Mouse (Mus musculus): ENCODE data around the gene 1700013F07Rik. TPM values are rescaled to one million over a fixed set of nuclear protein-coding genes. Genes with fewer than 3 reads are reported as not detected.
"Not testable (repeated sequence)": the region's sequence is repeated elsewhere in the genome, so short reads cannot be mapped to it uniquely, and the experiment has no call there.

1700013F07Rik gene
- polyA plus RNA-seq, 1 experiment from 2014 or later, result 0.22 TPM

DNA sequence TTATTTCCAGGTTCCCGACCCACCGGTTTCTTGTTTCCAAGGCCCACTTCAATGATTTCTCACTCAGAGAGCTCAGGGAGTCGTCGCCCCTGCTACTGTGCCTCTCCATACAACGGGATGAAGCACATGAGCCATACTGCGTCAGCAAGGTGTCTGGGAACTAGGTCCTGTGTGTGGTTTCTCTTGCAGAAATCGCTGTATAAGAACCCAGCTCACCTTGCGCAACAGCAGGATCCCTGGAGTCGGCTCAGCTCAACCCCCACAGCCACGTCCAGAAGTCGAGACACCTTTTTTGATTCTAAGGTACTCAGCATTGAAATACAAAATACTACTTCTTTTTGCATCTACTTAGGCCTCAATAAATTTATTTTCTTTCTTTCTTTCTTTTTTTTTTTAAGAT lies 8.3 kb downstream of the 1700013F07Rik start:
- no peak for DNase-seq (ENCODE audit: low spot score)

DNA sequence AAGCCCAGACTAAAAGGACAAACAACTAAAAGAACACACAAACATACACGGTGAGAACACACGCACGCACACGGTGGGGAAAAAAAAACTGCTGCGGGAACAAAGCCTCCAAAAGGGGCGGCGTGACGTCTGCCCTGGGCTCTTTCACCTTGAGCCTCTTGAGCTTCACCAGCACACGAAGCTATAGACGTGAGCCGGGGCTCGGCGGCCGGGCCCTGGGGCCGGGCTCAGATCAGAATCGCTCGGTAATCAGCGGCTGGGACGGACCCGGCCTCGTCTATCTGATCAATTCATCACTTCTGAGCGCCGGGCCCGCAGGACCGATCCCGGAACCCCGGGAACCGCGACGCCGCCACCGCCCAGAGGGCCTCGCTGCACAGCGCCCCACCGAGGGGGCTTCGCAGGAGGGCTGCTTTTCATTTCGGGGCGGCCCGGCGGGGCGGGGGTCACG lies 20.2 kb downstream of the 1700013F07Rik start:
- DNase-seq (ENCODE audit: low spot score), result no peak

DNA sequence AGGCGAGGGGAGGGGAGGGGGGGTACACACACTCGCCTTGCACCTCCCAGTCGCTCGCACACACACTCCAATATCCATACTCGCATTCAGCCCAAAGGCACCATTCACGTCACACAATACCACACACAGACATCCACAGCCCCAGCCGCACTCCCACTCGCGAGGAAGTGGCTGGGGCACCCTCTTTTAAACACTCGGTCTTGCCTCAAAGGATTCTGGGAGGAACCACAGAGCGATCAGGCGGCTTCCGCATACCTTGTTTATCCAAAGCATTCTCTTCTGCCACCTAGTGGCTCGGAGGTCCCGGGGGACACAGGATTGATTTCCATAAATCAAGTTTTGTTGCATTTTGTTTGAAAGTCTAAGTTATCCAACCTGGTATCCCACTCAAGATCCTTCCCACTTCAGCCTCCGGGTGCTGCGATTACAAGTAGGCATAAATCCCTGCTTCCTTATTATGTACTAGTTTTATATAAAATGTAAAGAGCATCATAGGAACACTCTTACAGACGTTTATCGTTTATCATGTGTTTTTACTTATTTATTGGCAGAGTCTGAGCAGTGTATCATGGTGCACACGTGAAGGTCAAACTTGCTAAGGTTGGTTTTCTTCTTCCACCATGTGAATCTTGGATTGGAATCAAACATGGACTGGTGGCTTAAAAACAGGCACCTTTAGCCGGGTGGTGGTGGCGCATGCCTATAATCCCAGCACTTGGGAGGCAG lies 20.8 kb downstream of the 1700013F07Rik start:
- peak; percentile 98 for DNase-seq (ENCODE audit: low spot score)

DNA sequence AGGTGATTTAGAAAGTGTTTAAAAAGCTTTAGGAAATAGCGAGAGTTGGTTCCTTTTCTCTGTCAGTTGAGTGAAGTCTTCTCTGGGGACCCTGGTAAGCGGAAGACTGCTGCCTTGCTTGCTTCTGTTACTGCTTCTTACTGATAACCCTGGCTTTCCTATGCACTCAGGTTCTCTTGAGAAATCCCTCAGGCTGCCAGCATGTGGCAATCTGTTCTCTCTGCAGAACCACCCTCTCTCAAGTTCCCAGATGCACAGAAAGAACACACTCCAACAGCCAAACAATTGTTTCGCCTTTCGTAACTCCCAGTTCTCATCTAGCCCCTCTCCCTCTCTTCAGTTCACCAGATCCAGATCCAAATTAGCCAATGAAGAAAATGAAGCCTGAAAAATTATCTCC lies 23.9 kb downstream of the 1700013F07Rik start:
- no peak for DNase-seq (ENCODE audit: low spot score)

DNA sequence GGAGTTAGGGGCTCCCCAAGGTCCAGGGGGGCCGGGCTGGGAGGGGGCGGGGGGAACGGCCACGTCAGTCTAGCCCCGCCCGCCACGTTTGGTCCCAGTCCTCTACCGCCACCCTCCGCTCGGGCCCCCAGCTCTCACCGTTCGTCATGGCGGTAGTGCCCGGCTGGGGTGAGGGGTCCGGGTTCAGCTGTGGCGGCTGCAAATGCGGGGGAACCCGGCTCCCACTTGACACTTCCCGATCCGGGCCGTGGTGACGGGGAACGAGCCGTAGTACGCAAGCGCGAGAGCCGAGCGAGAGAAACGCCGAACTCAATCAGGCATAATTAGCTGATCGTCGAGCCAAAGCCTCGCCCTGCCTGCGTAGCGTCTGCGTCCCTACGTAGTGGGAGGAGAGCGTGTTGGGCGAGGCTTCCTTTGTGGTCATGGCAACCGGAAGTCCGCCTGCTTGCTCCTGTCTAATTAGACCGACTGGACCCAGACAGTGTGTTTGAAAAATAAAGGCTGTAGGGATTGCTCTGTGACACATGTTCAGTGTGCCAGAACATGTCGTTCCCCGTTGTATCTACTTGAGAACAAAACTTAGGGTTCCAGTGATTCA lies 28.3 kb downstream of the 1700013F07Rik start, which contains the start of gene Tmem167b:
Tmem167b (minus strand) TSS at position 334 of the 598 bp plus-strand sequence.
- DNase-seq (ENCODE audit: low spot score), result peak; percentile 98

DNA sequence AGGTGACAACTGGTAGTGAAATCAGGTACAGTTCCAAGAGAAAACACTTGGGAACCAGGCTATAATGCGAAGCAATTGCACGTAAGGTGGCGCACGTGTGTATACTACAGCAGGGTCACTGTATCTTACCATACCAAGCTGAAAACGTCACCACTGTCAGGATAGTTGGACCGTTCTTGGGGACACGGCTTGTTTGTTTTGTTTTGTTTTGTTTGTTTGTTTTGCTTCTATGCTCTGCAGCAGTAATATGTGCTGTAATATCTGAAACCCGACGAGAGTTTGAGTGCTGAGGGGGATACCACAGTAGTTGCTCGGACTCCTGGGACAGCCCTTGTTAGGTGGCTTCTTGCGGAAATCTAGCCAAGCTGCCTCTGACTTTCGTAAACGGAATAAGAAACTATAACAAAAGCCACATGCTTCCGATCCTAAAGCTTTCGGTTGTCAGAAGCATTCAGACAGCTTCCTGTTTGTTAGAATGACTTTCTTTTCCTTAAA lies 28.9 kb downstream of the 1700013F07Rik start:
- no peak for DNase-seq (ENCODE audit: low spot score)

DNA sequence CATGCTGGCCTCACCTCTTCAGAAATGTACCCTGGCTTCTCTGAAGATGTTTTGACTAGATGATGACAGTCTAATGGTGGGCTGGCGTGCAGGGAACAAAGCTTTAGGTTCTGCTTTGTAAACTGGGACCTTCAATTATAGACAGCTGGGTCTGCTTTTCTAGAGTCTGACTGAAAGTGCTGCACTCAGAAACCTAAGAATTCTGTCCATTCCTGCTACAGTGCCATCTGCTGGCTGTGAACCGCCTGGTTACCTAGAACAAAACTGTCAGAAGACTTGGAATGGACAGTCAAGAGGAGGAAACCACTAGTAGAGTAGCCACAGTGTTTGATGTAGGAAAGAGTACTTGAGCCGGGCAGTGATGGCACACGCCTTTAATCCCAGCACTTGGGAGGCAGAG lies 29.4 kb downstream of the 1700013F07Rik start:
- peak; percentile 86 for DNase-seq (ENCODE audit: low spot score)

DNA sequence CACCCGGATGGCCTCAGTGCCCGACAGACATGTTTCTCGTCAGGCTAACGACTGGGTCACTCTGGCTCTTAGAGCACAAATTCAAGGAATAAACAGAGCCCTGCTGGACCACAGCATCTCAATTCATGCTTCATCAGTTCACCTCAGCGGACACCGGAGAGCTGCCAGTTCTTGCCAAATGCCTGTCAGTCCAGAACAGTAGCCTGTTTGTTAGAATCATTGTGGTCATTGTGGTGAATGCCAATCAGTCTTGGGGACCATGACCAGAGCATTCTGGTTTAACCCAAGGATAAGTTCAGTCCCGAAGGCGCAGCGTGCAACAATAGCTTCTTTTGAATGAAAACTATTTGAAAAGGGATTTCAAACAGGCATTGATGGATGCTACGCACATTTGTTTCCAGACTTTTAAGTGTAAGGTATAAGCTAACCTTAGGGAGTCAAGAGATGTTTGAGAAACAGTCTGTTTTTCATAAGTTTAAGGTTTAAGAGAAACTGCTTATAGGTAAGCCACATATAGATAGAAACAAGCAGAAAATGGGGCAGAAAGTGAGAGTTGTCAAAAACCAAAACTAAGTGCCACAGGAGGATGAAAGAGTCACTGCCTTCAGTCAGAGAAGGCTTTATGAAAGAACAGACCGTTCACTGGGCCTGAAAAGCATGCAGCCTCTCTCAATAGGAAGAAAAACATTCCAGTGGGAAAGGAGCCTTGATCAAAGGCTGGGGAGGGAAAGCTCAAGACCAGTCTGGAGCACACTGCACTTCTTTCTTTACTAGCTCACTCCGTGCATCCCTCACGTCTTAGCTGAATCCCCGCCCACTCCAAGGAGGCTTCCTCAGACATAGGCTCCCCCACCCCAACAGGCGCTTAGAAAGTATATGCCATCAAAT lies 34.3 kb downstream of the 1700013F07Rik start:
- DNase-seq (ENCODE audit: low spot score), result no peak

DNA sequence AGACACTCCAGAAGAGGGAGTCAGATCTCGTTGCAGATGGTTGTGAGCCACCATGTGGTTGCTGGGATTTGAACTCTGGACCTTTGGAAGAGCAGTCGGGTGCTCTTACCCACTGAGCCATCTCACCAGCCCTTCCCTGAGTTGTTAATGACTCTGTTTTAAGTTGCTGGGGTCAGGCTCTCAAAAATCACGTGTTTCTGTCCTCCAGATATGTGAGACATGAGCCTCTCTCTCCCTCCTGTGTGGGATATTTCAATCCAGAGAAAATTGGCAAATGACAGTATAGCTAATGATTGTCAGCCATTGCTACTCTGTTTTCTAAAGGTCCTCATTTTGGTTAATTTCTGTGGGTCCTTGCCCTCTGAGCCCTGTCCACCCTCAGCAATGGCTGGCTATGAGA lies 35.7 kb downstream of the 1700013F07Rik start:
- not testable (repeated sequence) for DNase-seq (ENCODE audit: low spot score)

DNA sequence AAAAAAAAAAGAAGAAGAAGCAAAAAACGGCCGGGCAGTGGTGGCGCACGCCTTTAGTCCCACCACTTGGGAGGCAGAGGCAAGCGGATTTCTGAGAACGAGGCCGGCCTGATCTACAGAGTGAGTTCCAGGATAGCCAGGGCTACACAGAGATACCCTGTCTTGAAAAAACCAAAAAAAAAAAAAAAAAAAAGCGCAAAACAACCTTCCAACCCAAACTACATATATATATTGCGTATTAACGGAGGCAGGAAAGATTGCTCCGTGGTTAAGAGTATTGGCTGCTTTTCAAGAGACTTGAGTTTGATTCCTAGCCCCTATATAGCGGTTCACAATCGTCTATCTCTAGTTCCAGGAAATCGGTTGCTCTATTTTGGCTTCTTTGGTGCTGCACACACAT lies 36.9 kb downstream of the 1700013F07Rik start:
- no peak for DNase-seq (ENCODE audit: low spot score)

DNA sequence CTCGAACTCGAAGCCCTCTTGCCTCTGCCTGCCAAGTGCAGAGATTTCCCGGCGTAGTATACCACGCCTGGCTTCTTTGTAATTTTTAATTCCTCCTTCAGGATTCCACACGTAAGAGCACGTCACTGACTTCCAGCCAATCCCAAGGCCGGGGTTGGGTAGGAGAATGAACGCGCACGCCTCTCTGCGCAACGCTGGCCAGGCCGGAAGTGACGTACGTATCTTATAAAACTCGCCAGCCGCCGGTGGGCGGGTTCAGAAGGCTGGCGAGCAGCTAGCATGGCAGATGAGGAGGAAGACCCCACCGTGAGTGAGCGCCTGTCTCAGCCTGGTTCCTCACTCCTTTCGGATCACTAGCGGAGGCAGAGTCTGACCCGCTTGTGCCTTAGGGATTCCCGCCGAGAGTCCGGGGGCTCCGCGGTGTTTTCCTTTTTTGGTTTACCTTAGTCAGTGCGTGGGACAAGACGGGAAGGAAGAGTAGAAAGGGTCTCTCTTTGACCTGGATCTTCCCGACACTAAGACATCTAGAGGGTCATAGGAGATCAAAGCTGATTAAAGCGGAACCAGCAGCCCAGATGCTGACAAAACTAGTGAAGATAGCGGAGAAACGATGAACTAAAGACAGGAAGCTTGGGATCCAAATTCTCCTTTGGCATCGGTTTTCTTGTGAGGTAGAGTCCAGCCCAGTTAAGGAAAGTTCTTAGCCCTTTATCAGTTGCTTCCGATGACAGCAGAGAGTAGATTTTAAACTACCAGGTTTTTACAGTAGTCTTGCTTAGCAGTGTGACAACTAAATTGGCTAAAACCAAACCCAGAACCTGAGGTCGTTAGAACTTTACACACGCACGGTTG lies 37.7 kb downstream of the 1700013F07Rik start, which contains the start of gene Taf13:
Taf13 (plus strand) TSS at position 256 of the 852 bp plus-strand sequence.
- DNase-seq (ENCODE audit: low spot score), result peak; percentile 98

DNA sequence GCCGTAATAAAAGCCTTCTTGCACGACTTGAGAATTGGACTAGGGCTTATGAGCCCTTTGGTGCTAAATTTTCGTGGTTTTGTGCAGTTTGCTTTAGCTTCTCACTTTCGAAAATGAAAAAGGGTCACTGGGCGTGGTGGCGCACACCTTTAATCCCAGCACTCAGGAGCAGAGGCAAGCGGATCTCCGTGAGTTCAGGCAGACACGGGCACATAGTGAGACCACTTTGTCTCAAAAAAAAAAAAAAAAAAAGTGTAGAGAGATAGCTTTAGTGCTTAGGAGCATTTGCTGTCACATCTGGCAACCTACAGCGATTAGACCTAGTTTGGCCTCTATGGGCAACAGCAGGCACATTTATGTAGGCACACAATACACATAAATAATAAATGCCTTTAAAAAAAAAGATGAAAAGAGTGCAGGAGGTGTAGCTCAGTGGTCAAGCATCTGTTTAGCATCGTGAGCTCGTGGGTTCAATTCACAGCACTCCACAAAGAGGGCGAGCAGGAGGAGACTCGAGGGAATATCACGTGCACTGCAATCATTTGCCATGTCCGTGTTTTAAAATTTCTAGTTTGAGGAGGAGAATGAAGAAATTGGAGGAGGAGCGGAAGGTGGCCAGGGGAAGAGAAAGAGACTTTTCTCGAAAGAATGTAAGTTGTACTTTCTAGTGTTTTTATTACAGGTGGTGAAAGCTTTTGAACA lies 38.5 kb downstream of the 1700013F07Rik start:
- no peak for DNase-seq (ENCODE audit: low spot score)

DNA sequence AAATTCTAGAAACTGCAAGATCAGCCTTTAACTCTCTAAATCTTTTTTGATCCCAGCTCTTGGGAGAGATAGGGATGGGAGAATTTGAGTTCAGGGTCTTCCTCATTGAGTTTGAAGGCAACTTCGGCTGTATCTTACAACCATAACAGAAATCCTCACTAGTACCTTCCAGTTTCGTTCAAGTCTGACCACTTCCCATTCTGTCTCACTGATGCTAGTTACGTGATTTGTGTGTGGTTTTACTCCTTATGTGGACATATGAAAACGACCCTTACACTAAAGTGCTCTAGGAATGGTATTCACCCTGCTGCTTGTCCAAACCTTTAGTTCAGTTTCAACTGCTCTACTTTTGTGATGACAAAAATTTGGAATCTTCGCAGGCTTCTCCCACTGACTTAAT lies 40.1 kb downstream of the 1700013F07Rik start:
- DNase-seq (ENCODE audit: low spot score), result no peak

DNA sequence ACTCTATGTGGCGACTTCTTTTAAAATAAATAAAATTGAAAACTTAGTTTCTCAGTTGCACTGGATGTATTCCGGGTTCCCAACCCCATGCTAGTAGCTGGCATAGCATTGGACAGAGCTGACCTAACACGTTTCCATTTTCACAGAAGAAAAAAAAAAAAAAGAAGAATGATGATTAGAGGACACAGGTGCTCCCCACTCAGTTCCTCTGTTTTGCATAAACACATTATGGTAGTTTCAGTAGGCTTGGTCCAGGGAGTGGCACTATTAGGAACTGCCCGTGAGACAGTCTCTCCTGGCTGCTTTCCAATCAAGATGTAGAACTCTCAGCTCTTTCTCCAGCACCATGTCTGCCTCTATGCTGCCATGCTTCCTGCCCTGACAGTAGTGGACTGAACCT lies 50.6 kb downstream of the 1700013F07Rik start:
- no peak for DNase-seq (ENCODE audit: low spot score)

DNA sequence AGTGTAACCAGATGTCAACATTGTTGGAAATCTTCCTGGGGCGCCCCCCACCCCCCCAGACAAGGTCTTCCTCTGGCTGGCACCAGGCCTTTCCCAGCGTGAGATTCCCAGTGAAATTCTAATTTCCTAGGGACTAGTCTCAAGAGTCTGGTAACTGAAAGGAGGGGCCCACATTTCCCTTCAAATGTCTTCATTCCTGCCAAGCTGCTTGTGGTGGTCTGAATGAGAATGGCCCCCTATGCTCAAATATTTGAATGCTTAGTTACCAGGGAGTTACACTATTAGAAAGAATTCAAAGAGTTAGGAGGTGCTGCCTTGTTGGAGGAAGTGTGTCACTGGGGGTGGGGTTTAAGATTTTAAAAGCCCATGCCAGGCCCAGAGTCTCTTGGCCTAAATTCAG lies 54.5 kb downstream of the 1700013F07Rik start:
- no peak for DNase-seq (ENCODE audit: low spot score)

DNA sequence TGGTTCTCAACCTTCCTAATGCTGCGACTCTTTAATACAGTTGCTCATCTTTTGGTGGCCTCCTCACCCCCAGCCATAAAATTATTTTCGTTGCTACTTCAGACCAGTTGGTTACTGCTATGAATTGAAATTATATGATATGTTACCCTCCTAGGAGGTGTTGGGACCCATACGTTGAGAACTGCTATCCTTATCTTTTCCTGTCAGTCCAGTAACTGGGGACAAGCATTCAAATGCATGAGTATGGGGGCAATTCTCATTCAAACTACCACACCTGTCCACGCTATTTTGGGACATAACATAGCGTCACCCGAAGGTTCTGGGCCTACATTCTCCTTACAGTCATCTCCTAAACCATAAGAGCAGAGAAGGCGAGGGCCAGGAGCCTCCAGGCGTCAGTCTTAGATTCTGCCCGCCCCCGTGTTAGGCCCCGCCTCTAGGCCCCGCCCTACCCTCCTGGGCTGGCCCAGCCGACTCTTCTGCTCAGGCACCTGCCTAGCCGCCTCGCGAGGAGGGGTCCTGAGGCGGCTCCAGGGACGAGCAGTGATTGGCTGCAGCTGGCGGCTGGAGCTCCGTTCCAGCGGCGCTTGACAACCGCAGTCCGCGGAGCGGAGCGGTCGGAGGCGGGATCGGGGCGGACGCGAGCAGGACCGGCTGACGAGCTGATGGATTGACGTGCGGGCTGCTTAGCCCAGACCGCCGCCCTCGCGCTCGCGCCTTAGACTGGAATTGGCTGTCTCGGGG lies 57.0 kb downstream of the 1700013F07Rik start, which contains the start of gene Wdr47:
Wdr47 (plus strand) TSS at position 494 of the 744 bp plus-strand sequence.
- peak; percentile 97 for DNase-seq (ENCODE audit: low spot score)

DNA sequence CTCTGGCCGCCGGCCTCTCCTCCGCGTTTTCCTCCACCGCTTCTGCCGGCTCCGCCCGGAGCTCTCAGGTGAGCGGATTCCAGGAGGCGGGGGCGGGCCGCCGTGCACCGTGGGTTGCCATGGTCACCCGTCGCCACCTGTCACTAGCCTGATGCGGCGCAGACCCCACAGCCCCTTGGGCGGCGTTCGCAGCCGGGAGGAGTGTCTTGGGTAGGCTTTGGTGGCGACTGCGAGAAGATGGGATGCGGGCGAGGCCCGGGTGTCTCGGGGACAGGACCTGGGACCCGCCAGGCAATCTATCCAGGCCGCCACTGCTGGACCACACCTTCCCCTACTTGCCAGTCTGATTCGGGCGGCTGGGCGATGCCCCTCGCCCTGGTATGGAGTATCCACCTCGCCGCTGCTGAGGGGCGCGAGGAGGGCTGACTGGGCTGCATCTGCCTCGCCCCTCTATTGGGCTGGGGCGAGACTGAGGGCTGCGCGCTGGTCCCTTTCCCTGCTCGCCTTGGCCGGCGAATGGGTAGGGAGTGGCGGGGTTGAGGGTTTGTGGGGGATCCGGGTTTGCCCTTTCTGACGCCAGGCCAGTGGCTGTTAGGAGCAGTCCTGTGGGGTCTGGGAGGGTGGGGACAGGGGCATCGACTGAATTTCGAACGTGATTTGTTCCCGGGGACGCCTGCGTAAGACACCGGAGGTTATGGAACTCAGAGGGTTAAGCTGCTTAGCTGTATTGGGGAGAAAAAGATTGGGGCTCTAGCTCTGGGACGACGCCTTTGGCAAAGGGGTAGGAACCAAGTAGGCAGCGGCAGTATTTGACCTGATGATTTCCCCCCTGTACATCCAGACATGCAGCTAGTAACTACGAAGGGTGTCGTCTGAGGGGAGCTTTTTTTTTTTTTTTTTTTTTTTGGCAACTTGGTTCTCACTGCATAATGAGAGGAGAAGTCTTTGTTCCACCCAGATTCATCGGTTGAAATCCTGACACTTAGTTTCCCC lies 57.9 kb downstream of the 1700013F07Rik start:
- no peak for DNase-seq (ENCODE audit: low spot score)
